Mouse (Mus musculus) CH12.LX (cell line): ENCODE results near the gene Lsg1. TPM values are rescaled to one million over a fixed set of nuclear protein-coding genes. Genes with fewer than 3 reads are reported as not detected.

Source experiments
- DNase-seq: peaks from one replicate; pipeline ENCODE4 v3.0.0-alpha.2; 2013; ENCODE audit errors: extremely low read depth
- H3K27ac ChIP-seq: 2 replicates; pipeline ENCODE4 v1.5.1; 2012; ENCODE audit warnings: low read depth, mild to moderate bottlenecking, control low read depth, moderate library complexity; ENCODE audit not compliant: insufficient read depth
- H3K27me3 ChIP-seq: replicated peaks from 2 replicates; pipeline ENCODE3; 2012; ENCODE audit warnings: inconsistent platforms
- H3K36me3 ChIP-seq, 2 experiments: replicated peaks in 1 of 2; 2 replicates each; pipeline versions ENCODE3 to v1.6.1; 2012; ENCODE audit warnings: inconsistent platforms in 1 of 2, low read length in 1 of 2, mild to moderate bottlenecking in 1 of 2, mixed read lengths in 1 of 2, moderate library complexity in 1 of 2; ENCODE audit not compliant: control insufficient read depth in 1 of 2, insufficient read depth in 1 of 2
- H3K4me1 ChIP-seq, 2 experiments: 2 replicates each; pipeline ENCODE4 v1.6.1; 2012; ENCODE audit warnings: inconsistent platforms in 1 of 2, moderate library complexity in 1 of 2; ENCODE audit not compliant: insufficient read depth in 2 of 2, control insufficient read depth in 1 of 2
- H3K4me2 ChIP-seq: 2 replicates; pipeline ENCODE4 v1.6.1; 2012; ENCODE audit warnings: low read depth, mild to moderate bottlenecking, control low read depth; ENCODE audit not compliant: poor library complexity, insufficient read depth, severe bottlenecking
- H3K4me3 ChIP-seq, 3 experiments: fragments of 150-350 bp in 1 of 3; sonication (generic) in 1 of 3; replicated peaks in 1 of 3; 2 replicates each; pipeline versions ENCODE3 to v1.5.1; 2011 to 2012; ENCODE audit warnings: low read depth in 2 of 3, low read length in 2 of 3, mild to moderate bottlenecking in 2 of 3, moderate library complexity in 2 of 3, control low read depth in 1 of 3, improper control_type of control experiment in 1 of 3, inconsistent platforms in 1 of 3, mixed read lengths in 1 of 3; ENCODE audit not compliant: poor library complexity in 1 of 3
- H3K79me2 ChIP-seq: replicated peaks from 2 replicates; pipeline ENCODE4 v1.6.1; 2012; ENCODE audit warnings: mild to moderate bottlenecking, moderate library complexity; ENCODE audit not compliant: control insufficient read depth, poor library complexity, insufficient read depth, severe bottlenecking; ENCODE audit errors: extremely low read depth
- H3K9ac ChIP-seq: 2 replicates; pipeline ENCODE4 v1.6.1; 2012; ENCODE audit warnings: low read depth, mild to moderate bottlenecking, control low read depth, moderate library complexity; ENCODE audit not compliant: insufficient read depth
- H3K9me3 ChIP-seq: replicated peaks from 2 replicates; pipeline ENCODE3; 2012; ENCODE audit warnings: low read length, inconsistent platforms, mixed read lengths
- CHD1 ChIP-seq: IDR thresholded peaks from 2 replicates; pipeline ENCODE4 v1.6.1; 2012; ENCODE audit warnings: low read depth, low read length, improper control_type of control experiment, inconsistent platforms
- CHD2 ChIP-seq: IDR thresholded peaks from 2 replicates; pipeline ENCODE4 v1.6.1; 2011; ENCODE audit warnings: low read length, improper control_type of control experiment
- CTCF ChIP-seq, 2 experiments: IDR thresholded peaks in 1 of 2; conservative IDR thresholded peaks in 1 of 2; 2 replicates each; pipeline ENCODE4 v1.5.1; 2011 to 2012; ENCODE audit warnings: low read depth in 2 of 2, low read length in 2 of 2, improper control_type of control experiment in 1 of 2, inconsistent platforms in 1 of 2, mild to moderate bottlenecking in 1 of 2, moderate library complexity in 1 of 2
- E2F4 ChIP-seq: IDR thresholded peaks from 2 replicates; pipeline ENCODE4 v1.6.1; 2011; ENCODE audit warnings: low read depth, low read length, improper control_type of control experiment; ENCODE audit not compliant: insufficient replicate concordance
- EP300 ChIP-seq: IDR thresholded peaks from 2 replicates; pipeline ENCODE4 v1.6.1; 2011; ENCODE audit warnings: low read length, improper control_type of control experiment
- ETS1 ChIP-seq: conservative IDR thresholded peaks from 2 replicates; pipeline ENCODE4 v1.6.1; 2012; ENCODE audit warnings: low read depth, mild to moderate bottlenecking, inconsistent platforms, low read length, improper control_type of control experiment, moderate library complexity
- JUN ChIP-seq: IDR thresholded peaks from 2 replicates; pipeline ENCODE4 v1.6.1; 2011; ENCODE audit warnings: low read depth, mild to moderate bottlenecking, low read length, improper control_type of control experiment, moderate library complexity; ENCODE audit not compliant: insufficient read depth
- JUND ChIP-seq: conservative IDR thresholded peaks from 2 replicates; pipeline ENCODE4 v1.6.1; 2011; ENCODE audit warnings: low read depth, low read length, improper control_type of control experiment
- MAX ChIP-seq: IDR thresholded peaks from 2 replicates; pipeline ENCODE4 v1.6.1; 2011; ENCODE audit warnings: low read length, improper control_type of control experiment
- MEF2A ChIP-seq: IDR thresholded peaks from 2 replicates; pipeline ENCODE4 v1.6.1; 2014; ENCODE audit warnings: low read depth, mild to moderate bottlenecking, inconsistent platforms, low read length, improper control_type of control experiment, borderline replicate concordance
- MXI1 ChIP-seq: IDR thresholded peaks from 2 replicates; pipeline ENCODE4 v1.6.1; 2011; ENCODE audit warnings: mild to moderate bottlenecking, low read depth, low read length, improper control_type of control experiment
- NELFE ChIP-seq: IDR thresholded peaks from 2 replicates; pipeline ENCODE4 v1.6.1; 2011; ENCODE audit warnings: low read depth, low read length, improper control_type of control experiment
- PAX5 ChIP-seq: IDR thresholded peaks from 2 replicates; pipeline ENCODE4 v1.6.1; 2012; ENCODE audit warnings: low read length, inconsistent platforms, mixed read lengths
- POLR2A ChIP-seq: IDR thresholded peaks from 2 replicates; pipeline ENCODE4 v1.6.1; 2011; ENCODE audit warnings: low read depth, mild to moderate bottlenecking, improper control_type of control experiment, low read length
- RAD21 ChIP-seq: IDR thresholded peaks from 2 replicates; pipeline ENCODE4 v1.6.1; 2011; ENCODE audit warnings: low read depth, mild to moderate bottlenecking, low read length, improper control_type of control experiment, moderate library complexity
- RCOR1 ChIP-seq: conservative IDR thresholded peaks from 2 replicates; pipeline ENCODE4 v1.6.1; 2012; ENCODE audit warnings: low read depth, mild to moderate bottlenecking, inconsistent platforms, low read length, improper control_type of control experiment
- SMC3 ChIP-seq: IDR thresholded peaks from 2 replicates; pipeline ENCODE4 v1.6.1; 2011; ENCODE audit warnings: low read depth, low read length, improper control_type of control experiment
- USF1 ChIP-seq: IDR thresholded peaks from 2 replicates; pipeline ENCODE4 v1.6.1; 2014; ENCODE audit warnings: low read depth, mild to moderate bottlenecking, inconsistent platforms, low read length, improper control_type of control experiment
- USF2 ChIP-seq: conservative IDR thresholded peaks from 2 replicates; pipeline ENCODE4 v1.6.1; 2011; ENCODE audit warnings: low read depth, low read length, improper control_type of control experiment
- ZKSCAN1 ChIP-seq: IDR thresholded peaks from 2 replicates; pipeline ENCODE4 v1.6.1; 2012; ENCODE audit warnings: low read depth, inconsistent platforms, low read length, improper control_type of control experiment, borderline replicate concordance
- ZNF384 ChIP-seq: IDR thresholded peaks from 2 replicates; pipeline ENCODE4 v1.6.1; 2012; ENCODE audit warnings: low read depth, low read length, improper control_type of control experiment, inconsistent platforms
- dilution Hi-C: fragments of 300-500 bp; cut with MboI; formaldehyde crosslinking; loops from 2 replicates; pipeline ENCODE4 v1.14.3; 2020; ENCODE audit warnings: low sequenced_read_pairs; ENCODE audit not compliant: extremely low pct_unique_long_range_greater_than_20kb, extremely low pct_ligation_motif_present
- in situ Hi-C: fragments of 300-500 bp; cut with MboI; formaldehyde crosslinking; loops from 3 replicates; pipeline ENCODE4 v1.14.3; 2019; ENCODE audit warnings: low sequenced_read_pairs, low pct_ligation_motif_present, low pct_unique_long_range_greater_than_20kb, mixed read lengths
- polyA plus RNA-seq: library from polyadenylated mRNA; unstranded; fragments of >175 nt; gene quantifications from 2 replicates; pipeline ENCODE4 v1.2.1, GENCODE M21; 2012; ENCODE audit warnings: low read depth; ENCODE audit not compliant: insufficient read length
- total RNA-seq, 2 experiments: library from RNA; depleted of rRNA; stranded (reverse); fragments of 300-350 nt in 1 of 2; fragments of >200 nt in 1 of 2; gene quantifications; 2 replicates each; pipeline ENCODE4 v1.2.3; 2012 to 2014

The Lsg1 gene
- total and polyA plus RNA-seq, 3 experiments: 58.4 to 189 (median 94.7) TPM

GRCm38 (mm10) chr16:30544693-30545092 lies 42.7 kb downstream of the Lsg1 start:
- DNase-seq: no peak
- dilution Hi-C loops: no loop called here
- in situ Hi-C loops: no loop called here
- Histone ChIP-seq H3K9ac (no peak overlapping the region), H3K4me3 (no peak overlapping the region), H3K9me3 (peaks cover 8% of the 10 kb centered on the region), H3K79me2 (no peaks in the 10 kb centered on the region), H3K4me1 (no peaks in the 10 kb centered on the region; a peak in 1 of 4 replicates), H3K27me3 (peaks cover 70% of the 10 kb centered on the region), H3K4me2 (no peak overlapping the region), H3K36me3 (no peaks in the 10 kb centered on the region), H3K27ac (no peak overlapping the region)
- TF ChIP-seq CHD2 (no peak), ETS1 (no peak), MAX (no peak), MEF2A (no peak), EP300 (no peak), ZNF384 (no peak), CTCF (conservative IDR thresholded peaks at IDR 0.05 in 1 of 2, IDR thresholded peaks at IDR 0.05 in 1 of 2; ENCODE audit: low read depth in 2 of 2, low read length in 2 of 2) (no peak), USF2 (no peak), E2F4 (no peak)

DNA sequence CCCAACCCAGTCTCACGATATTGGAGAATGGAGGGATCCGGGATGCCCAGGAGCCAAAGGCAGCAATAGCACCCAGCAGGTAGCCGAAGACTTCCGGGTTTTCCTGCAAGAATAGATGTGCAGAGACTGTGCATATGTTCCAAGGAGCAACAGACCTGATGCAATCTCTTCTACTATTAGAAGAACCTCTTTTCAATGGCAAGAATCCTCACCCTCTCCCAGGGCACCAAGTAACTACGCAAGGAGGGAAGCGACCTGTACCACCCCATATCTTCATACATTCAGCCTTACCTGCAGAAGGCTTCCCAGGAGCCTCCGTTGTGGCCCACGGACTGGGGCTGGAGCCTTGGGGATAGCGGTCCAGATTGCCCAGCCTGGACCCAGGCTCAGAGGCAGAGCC lies 44.0 kb downstream of the Lsg1 start:
- DNase-seq: no peak
- Histone ChIP-seq H3K79me2 (no peaks in the 10 kb centered on the region), H3K9me3 (peaks cover 8% of the 10 kb centered on the region), H3K9ac (no peak overlapping the region), H3K36me3 (no peaks in the 10 kb centered on the region), H3K27ac (no peak overlapping the region), H3K4me2 (no peak overlapping the region)
- TF ChIP-seq ZKSCAN1 (no peak), JUND (no peak), POLR2A (no peak), PAX5 (no peak), CTCF (conservative IDR thresholded peaks at IDR 0.05 in 1 of 2, IDR thresholded peaks at IDR 0.05 in 1 of 2; ENCODE audit: low read depth in 2 of 2, low read length in 2 of 2) (no peak), JUN (no peak), MAX (no peak), USF2 (no peak), SMC3 (no peak), EP300 (no peak), RCOR1 (no peak), NELFE (no peak), USF1 (no peak), CHD1 (no peak), RAD21 (no peak), E2F4 (no peak), MXI1 (no peak)
- TF ChIP-seq, all 38 proteins: peak for 0
- Histone ChIP-seq H3K27me3 (peaks cover 57% of the 10 kb centered on the region), H3K4me3 (no peak overlapping the region), H3K4me1 (peaks cover 0 to 2% of the 10 kb centered on the region in 2 experiments; a peak in 1 of 4 replicates)
- in situ Hi-C loops (no loop called here), dilution Hi-C loops (no loop called here)
